Mouse (Mus musculus): Measurements from ENCODE around the gene Axdnd1.

- TF ChIP-seq CTCF (IDR thresholded peaks at IDR 0.05; ENCODE audit: control insufficient read depth, insufficient read depth, insufficient read length) (no peak), CEBPB (IDR thresholded peaks at IDR 0.05; ENCODE audit: low read depth) (no peak), USF1 (IDR thresholded peaks at IDR 0.05; ENCODE audit: low read depth) (no peak), MYOG (IDR thresholded peaks at IDR 0.05; ENCODE audit: control insufficient read depth, extremely low read depth, insufficient read length) (no peak)
These were observed 97.8 kb downstream of the Axdnd1 start for GRCm38 (mm10) chr1:156323126-156323525.

Data from C2C12 (cell line).